Mouse (Mus musculus): Measurements from ENCODE around the gene Gm49321. TPM values are rescaled to one million over a fixed set of nuclear protein-coding genes. Genes with fewer than 3 reads are reported as not detected.

The Gm49321 gene
- 14.3 and 17.3 TPM in 2 replicates for polyA plus RNA-seq (2015; fragmentation: Nextera tagmentation; extraction: Ambion mirVana)

DNA sequence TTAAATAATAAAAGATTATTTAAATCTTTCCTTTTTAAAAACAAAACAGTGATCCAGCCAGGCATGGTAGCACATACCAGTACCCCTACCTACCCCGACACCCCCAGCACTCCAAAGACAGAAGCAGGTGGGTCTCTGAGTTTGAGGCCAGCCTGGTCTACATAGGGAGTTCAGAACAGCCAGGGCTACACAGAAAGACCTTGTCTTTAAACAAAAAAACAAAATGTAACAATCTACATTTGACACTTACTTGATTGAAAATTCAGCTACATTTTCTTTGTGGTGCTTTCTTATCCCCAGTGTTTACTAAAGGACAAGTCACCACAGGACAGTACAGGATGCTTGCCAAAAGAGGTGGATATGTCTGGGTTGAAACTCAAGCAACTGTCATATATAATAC, at the start of gene Gm49321:
Gene Gm49321, plus strand, starts transcription at position 301 of the 400 bp plus-strand sequence.
- no peaks in the 10 kb centered on the region for H3K27me3 ChIP-seq
- peaks cover 77% of the 10 kb centered on the region for H3K36me3 ChIP-seq
- no peaks in the 10 kb centered on the region for H3K4me1 ChIP-seq
- H3K9ac ChIP-seq: no peak within 1 kb of the TSS
- ATAC-seq (ENCODE audit: insufficient number of reproducible peaks, insufficient read depth, low FRiP score, low TSS enrichment, low read depth): no peak
- no peaks in the 10 kb centered on the region for H3K9me3 ChIP-seq
- no peak within 1 kb of the TSS for H3K27ac ChIP-seq
- H3K4me3 ChIP-seq: no peak within 1 kb of the TSS
- no peak within 1 kb of the TSS for H3K4me2 ChIP-seq
- WGBS: 93% methylated on average over 1 of the region's 1 CpGs

- Histone ChIP-seq H3K4me1 (peaks cover 9% of the 10 kb centered on the region; the same call in 1 of the 2 replicates), H3K9me3 (no peaks in the 10 kb centered on the region), H3K4me3 (no peak overlapping the region), H3K27me3 (no peaks in the 10 kb centered on the region), H3K4me2 (no peak overlapping the region), H3K36me3 (no peaks in the 10 kb centered on the region), H3K27ac (no peak overlapping the region), H3K9ac (no peak overlapping the region)
- whole genome bisulfite sequencing: 89% methylated on average over 8 of the region's 8 CpGs
- no peak for ATAC-seq (ENCODE audit: insufficient number of reproducible peaks, insufficient read depth, low FRiP score, low TSS enrichment, low read depth)
Measured at GRCm38 (mm10) chr12:73888003-73888783, 49.3 kb upstream of the Gm49321 start.

- Histone ChIP-seq H3K4me1 (peaks cover 5% of the 10 kb centered on the region; the same call in 1 of the 2 replicates), H3K9me3 (no peaks in the 10 kb centered on the region), H3K36me3 (no peaks in the 10 kb centered on the region), H3K4me2 (no peak overlapping the region), H3K27ac (no peak overlapping the region), H3K27me3 (no peaks in the 10 kb centered on the region), H3K9ac (no peak overlapping the region), H3K4me3 (no peak overlapping the region)
- ATAC-seq (ENCODE audit: insufficient number of reproducible peaks, insufficient read depth, low FRiP score, low TSS enrichment, low read depth): no peak
- 63% methylated on average over 1 of the region's 1 CpGs for WGBS
Measured at GRCm38 (mm10) chr12:73889571-73889970, 47.9 kb upstream of the Gm49321 start.

- no peak overlapping the region for H3K9ac ChIP-seq
- ATAC-seq (ENCODE audit: insufficient number of reproducible peaks, insufficient read depth, low FRiP score, low TSS enrichment, low read depth): no peak
- peaks cover 10% of the 10 kb centered on the region for H3K4me1 ChIP-seq
- 76% methylated on average over 3 of the region's 3 CpGs for WGBS
- no peaks in the 10 kb centered on the region for H3K36me3 ChIP-seq
- H3K27me3 ChIP-seq: no peaks in the 10 kb centered on the region
- no peak overlapping the region for H3K27ac ChIP-seq
- no peaks in the 10 kb centered on the region for H3K9me3 ChIP-seq
- no peak overlapping the region for H3K4me3 ChIP-seq
- no peak overlapping the region for H3K4me2 ChIP-seq
Measured at GRCm38 (mm10) chr12:73890086-73890485, 47.4 kb upstream of the Gm49321 start.

DNA sequence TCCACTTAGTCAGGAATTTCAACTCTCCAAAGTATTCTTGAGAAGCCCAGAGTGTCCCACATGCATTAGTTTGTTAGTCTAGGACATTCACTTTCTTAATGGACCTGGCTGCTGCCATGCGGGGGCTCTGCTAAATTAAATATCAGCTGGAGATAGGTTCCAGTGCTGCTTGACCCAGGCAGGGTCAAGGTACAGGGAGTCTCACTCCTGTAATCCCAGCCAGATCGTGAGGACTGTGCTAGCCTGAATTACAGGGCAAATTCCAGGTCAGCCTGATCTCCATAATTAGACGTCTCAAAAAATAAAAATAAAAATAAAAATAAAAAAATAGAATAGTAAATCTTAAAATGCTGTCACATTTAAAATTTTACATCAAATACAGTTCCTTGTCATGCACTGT, 44.8 kb upstream of the Gm49321 start:
- no peaks in the 10 kb centered on the region for H3K9me3 ChIP-seq
- H3K27ac ChIP-seq: no peak overlapping the region
- 35% methylated on average over 3 of the region's 3 CpGs for WGBS
- H3K4me2 ChIP-seq: no peak overlapping the region
- H3K27me3 ChIP-seq: no peaks in the 10 kb centered on the region
- ATAC-seq (ENCODE audit: insufficient number of reproducible peaks, insufficient read depth, low FRiP score, low TSS enrichment, low read depth): no peak
- H3K36me3 ChIP-seq: no peaks in the 10 kb centered on the region
- H3K4me1 ChIP-seq: peaks cover 15% of the 10 kb centered on the region
- no peak overlapping the region for H3K9ac ChIP-seq
- no peak overlapping the region for H3K4me3 ChIP-seq

GRCm38 (mm10) chr12:73894838-73895237, 42.6 kb upstream of the Gm49321 start:
- Histone ChIP-seq H3K4me2 (no peak overlapping the region), H3K4me3 (no peak overlapping the region), H3K36me3 (no peaks in the 10 kb centered on the region), H3K27me3 (no peaks in the 10 kb centered on the region), H3K9me3 (no peaks in the 10 kb centered on the region), H3K9ac (no peak overlapping the region), H3K27ac (peak overlapping the region; percentile 68), H3K4me1 (peaks cover 17% of the 10 kb centered on the region)
- WGBS: 64% methylated on average over 6 of the region's 6 CpGs
- ATAC-seq (ENCODE audit: insufficient number of reproducible peaks, insufficient read depth, low FRiP score, low TSS enrichment, low read depth): no peak

GRCm38 (mm10) chr12:73895674-73896073, 41.8 kb upstream of the Gm49321 start:
- ATAC-seq (ENCODE audit: insufficient number of reproducible peaks, insufficient read depth, low FRiP score, low TSS enrichment, low read depth): no peak
- Histone ChIP-seq H3K27me3 (no peaks in the 10 kb centered on the region), H3K4me2 (no peak overlapping the region), H3K36me3 (no peaks in the 10 kb centered on the region), H3K27ac (peak overlapping the region; percentile 40; the same call in 1 of the 2 replicates), H3K9me3 (no peaks in the 10 kb centered on the region), H3K4me1 (peaks cover 17% of the 10 kb centered on the region), H3K9ac (no peak overlapping the region), H3K4me3 (no peak overlapping the region)
- 75% methylated on average over 2 of the region's 2 CpGs for WGBS

DNA sequence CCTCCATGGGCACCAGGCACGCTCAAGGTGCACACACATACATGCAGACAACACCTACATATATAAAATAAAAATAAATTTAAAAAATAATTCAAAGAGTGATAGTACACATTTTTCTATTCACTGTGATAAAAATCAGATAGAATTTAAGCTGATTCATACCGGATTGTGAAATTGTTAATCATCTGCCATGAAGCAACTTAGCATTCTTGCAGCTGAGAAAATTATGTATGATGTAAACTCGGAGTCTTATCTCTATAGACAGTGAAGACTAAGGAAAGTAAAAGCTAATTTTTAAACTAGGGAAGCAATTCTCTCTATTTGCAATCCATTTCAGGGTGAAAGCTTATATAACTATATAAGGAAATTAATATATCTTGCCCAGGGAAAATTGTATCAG, 41.0 kb upstream of the Gm49321 start:
- Histone ChIP-seq H3K4me2 (no peak overlapping the region), H3K27ac (no peak overlapping the region), H3K9me3 (no peaks in the 10 kb centered on the region), H3K36me3 (no peaks in the 10 kb centered on the region), H3K9ac (no peak overlapping the region), H3K27me3 (no peaks in the 10 kb centered on the region), H3K4me1 (peaks cover 17% of the 10 kb centered on the region), H3K4me3 (no peak overlapping the region)
- no peak for ATAC-seq (ENCODE audit: insufficient number of reproducible peaks, insufficient read depth, low FRiP score, low TSS enrichment, low read depth)
- 78% methylated on average over 3 of the region's 3 CpGs for WGBS

DNA sequence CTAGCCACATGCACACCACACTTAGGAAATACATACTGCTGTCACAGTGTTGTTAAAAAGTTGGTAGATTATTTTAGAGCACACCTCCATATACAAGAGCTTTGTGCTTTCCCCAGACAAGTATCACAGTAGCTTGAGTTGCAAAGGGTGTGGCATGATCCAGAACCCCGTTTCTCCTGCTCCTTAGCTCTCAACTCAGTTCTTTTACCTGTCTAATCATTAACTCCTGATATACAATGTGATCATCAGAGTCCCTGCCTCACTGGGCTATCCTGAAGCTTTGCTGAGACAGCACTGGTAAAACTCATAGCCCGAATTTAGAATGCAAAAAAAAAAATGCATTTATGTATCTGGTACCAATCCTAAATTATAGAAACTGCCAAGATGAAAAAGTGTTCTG, 39.2 kb upstream of the Gm49321 start:
- Histone ChIP-seq H3K9me3 (no peaks in the 10 kb centered on the region), H3K36me3 (no peaks in the 10 kb centered on the region), H3K27me3 (no peaks in the 10 kb centered on the region), H3K27ac (no peak overlapping the region), H3K4me3 (no peak overlapping the region), H3K9ac (no peak overlapping the region), H3K4me1 (peaks cover 13% of the 10 kb centered on the region), H3K4me2 (no peak overlapping the region)
- WGBS: 80% methylated on average over 2 of the region's 2 CpGs
- ATAC-seq (ENCODE audit: insufficient number of reproducible peaks, insufficient read depth, low FRiP score, low TSS enrichment, low read depth): no peak

GRCm38 (mm10) chr12:73904133-73904934, 33.1 kb upstream of the Gm49321 start:
- 78% methylated on average over 5 of the region's 5 CpGs for WGBS
- no peaks in the 10 kb centered on the region for H3K27me3 ChIP-seq
- ATAC-seq (ENCODE audit: insufficient number of reproducible peaks, insufficient read depth, low FRiP score, low TSS enrichment, low read depth): no peak

DNA sequence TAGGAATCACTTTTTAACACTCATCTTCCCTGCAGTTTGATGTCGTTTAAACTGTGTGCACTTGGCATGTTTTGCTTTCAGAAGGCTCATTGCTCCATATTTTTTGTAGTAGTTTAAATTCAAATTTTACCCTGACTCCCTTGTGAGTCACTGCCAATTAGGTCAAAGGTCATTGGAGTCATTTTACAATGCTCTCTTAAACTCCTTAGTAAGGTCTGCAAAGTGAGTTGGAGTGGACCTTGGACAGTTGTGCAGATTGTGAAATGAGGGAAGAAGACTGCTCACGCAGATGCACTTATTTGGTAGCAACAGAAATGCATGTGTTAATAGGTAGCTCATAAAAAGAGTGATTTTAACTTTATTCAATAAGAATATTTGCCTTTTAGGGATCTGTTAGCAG, 32.4 kb upstream of the Gm49321 start:
- 37% methylated on average over 2 of the region's 2 CpGs for WGBS
- Histone ChIP-seq H3K27me3 (no peaks in the 10 kb centered on the region), H3K27ac (no peak overlapping the region), H3K36me3 (no peaks in the 10 kb centered on the region), H3K9me3 (no peaks in the 10 kb centered on the region), H3K4me2 (no peak overlapping the region), H3K4me3 (no peak overlapping the region), H3K4me1 (peaks cover 8% of the 10 kb centered on the region), H3K9ac (no peak overlapping the region)
- no peak for ATAC-seq (ENCODE audit: insufficient number of reproducible peaks, insufficient read depth, low FRiP score, low TSS enrichment, low read depth)

More at GRCm38 (mm10) chr12:73904133-73904934, 33.1 kb upstream of the Gm49321 start:
- H3K4me1 ChIP-seq: peaks cover 7% of the 10 kb centered on the region; the same call in 1 of the 2 replicates
- H3K27ac ChIP-seq: no peak overlapping the region
- no peak overlapping the region for H3K9ac ChIP-seq
- no peak overlapping the region for H3K4me3 ChIP-seq
- no peak overlapping the region for H3K4me2 ChIP-seq
- H3K36me3 ChIP-seq: no peaks in the 10 kb centered on the region
- H3K9me3 ChIP-seq: no peaks in the 10 kb centered on the region

DNA sequence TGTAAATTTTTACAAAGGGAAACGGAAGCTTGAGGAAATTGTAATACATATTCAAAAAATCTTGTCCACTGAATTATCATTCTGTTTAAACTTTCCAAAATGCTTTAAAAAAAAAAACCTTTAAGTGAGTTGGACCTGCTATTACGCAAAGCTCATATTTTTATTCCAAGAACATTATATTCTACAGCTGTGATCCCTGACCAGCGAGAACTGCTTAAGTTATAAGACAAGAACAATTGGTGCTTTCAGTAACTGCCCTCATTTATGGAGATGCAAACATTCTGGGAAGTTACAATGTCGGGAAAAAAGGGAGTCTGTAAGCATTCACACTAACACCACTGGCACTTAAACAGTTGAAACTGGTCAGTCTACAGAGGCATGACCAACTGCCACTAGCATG, 31.9 kb upstream of the Gm49321 start:
- Histone ChIP-seq H3K4me3 (no peak overlapping the region), H3K27ac (no peak overlapping the region), H3K9me3 (no peaks in the 10 kb centered on the region), H3K4me2 (no peak overlapping the region), H3K4me1 (peaks cover 12% of the 10 kb centered on the region), H3K36me3 (no peaks in the 10 kb centered on the region), H3K27me3 (no peaks in the 10 kb centered on the region), H3K9ac (no peak overlapping the region)
- WGBS: 64% methylated on average over 4 of the region's 4 CpGs
- no peak for ATAC-seq (ENCODE audit: insufficient number of reproducible peaks, insufficient read depth, low FRiP score, low TSS enrichment, low read depth)
